ENCODE assay signal across 17 mouse cellular contexts in the genomic region with DNA sequence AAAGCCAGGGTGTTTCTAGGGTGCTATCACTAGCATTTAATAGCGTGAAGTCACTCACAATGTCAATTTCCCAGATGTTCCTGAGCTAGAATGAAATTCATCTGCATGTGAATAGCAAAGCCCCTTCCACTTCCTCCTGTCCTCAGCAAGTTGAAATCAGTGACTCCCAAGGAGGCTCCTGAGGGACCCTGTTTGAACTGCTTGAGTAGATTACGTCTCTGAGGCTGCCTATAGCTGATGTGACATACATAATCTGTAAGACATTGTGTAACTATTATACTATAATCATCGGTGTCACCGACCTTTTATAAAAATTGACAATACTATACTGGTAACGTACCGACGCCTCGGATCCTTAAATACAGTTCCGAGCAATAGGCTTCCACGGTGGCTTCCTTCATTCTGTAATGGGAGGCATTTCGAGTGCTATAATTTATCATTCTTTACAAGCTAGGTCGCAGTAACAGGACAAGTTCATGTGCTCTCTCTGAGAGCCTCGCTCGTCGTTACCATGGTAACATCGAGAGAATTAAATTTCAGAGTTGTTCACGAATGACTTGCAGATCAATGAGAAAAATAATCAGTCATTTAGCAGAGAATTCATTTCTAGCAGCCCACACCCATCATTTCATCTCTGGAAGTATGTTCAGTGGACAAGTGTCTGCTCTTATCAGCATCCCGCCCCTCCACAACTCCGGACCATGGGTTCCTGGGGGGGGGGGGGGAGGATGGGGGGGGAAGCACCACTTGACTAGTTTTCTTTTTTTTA. TPM values are rescaled to one million over a fixed set of nuclear protein-coding genes. Genes with fewer than 3 reads are reported as not detected.
DNase-seq lines count a peak whose midpoint lies in the region; ATAC-seq and TF ChIP-seq lines count a peak whose summit lies in the region.
"Had no signal": no experiment of that assay in that cellular context is flagged by ENCODE, and none has a peak within 500 bp of the region (broad histone marks: within the 10 kb centered on the region; RNA-seq: fewer than 3 reads in every experiment).

No protein-coding gene starts in this region.

- H3K9ac ChIP-seq in hindbrain, postnatal 0 days (replicated peaks; ENCODE audit: low read length), result no peak overlapping the region
- H3K9ac ChIP-seq: heart, embryonic 13.5 days; liver, embryonic 13.5 days; stomach, embryonic 15.5 days had no signal

- WGBS in hindbrain, postnatal 0 days, result 34% methylated on average over 19 of the region's 19 CpGs
- 77% methylated on average over 19 of the region's 19 CpGs for WGBS in limb, embryonic 10.5 days

- no peak overlapping the region for H3K4me2 ChIP-seq in hindbrain, postnatal 0 days (ENCODE audit: low read depth, low read length)
- H3K4me2 ChIP-seq: heart, embryonic 13.5 days; liver, embryonic 13.5 days; stomach, embryonic 15.5 days had no signal

- H3K9me3 ChIP-seq in hindbrain, postnatal 0 days (ENCODE audit: low read length), result no peaks in the 10 kb centered on the region
- H3K9me3 ChIP-seq in limb, embryonic 10.5 days (replicated peaks), result no peaks in the 10 kb centered on the region
- H3K9me3 ChIP-seq: heart, embryonic 13.5 days; liver, embryonic 13.5 days; stomach, embryonic 15.5 days had no signal

- H3K4me1 ChIP-seq in hindbrain, postnatal 0 days (ENCODE audit: insufficient read depth, low read length), result 0 out of 2 replicates have a peak, but pooled peaks cover 6% of the 10 kb centered on the region
- peaks cover 31% of the 10 kb centered on the region for H3K4me1 ChIP-seq in limb, embryonic 10.5 days
- H3K4me1 ChIP-seq: liver, embryonic 13.5 days had no signal

- no peak for TF ChIP-seq CTCF in hindbrain, postnatal 0 days (IDR thresholded peaks at IDR 0.05; ENCODE audit: low read depth)

- H3K4me3 ChIP-seq in hindbrain, postnatal 0 days (ENCODE audit: low read length), result no peak overlapping the region
- H3K4me3 ChIP-seq in limb, embryonic 10.5 days, result no peak overlapping the region
- H3K4me3 ChIP-seq: heart, embryonic 13.5 days; liver, embryonic 13.5 days; stomach, embryonic 15.5 days had no signal

- no peaks in the 10 kb centered on the region for H3K36me3 ChIP-seq in hindbrain, postnatal 0 days (ENCODE audit: insufficient read depth, low read length)
- peaks cover 8% of the 10 kb centered on the region; the same call in 1 of the 2 replicates for H3K36me3 ChIP-seq in limb, embryonic 10.5 days
- H3K36me3 ChIP-seq: heart, embryonic 13.5 days; liver, embryonic 13.5 days; stomach, embryonic 15.5 days had no signal

- H3K27ac ChIP-seq in hindbrain, postnatal 0 days, result peak overlapping the region; percentile 15; the same call in 1 of the 2 replicates
- no peak overlapping the region for H3K27ac ChIP-seq in limb, embryonic 10.5 days
- H3K27ac ChIP-seq: heart, embryonic 13.5 days; liver, embryonic 13.5 days had no signal

- no peaks in the 10 kb centered on the region for H3K27me3 ChIP-seq in hindbrain, postnatal 0 days (ENCODE audit: insufficient read depth, low read length)
- no peaks in the 10 kb centered on the region for H3K27me3 ChIP-seq in limb, embryonic 10.5 days (ENCODE audit: low read depth, poor library complexity, severe bottlenecking)
- H3K27me3 ChIP-seq: heart, embryonic 13.5 days; liver, embryonic 13.5 days; stomach, embryonic 15.5 days had no signal

- peak; percentile 53 for DNase-seq in embryo, embryonic 10.5 days (ENCODE audit: low spot score)
- DNase-seq in embryo, embryonic 10 days (ENCODE audit: low spot score), result no peak
- DNase-seq in retina, embryonic 14.5 days (ENCODE audit: low spot score), result peak; percentile 36
- DNase-seq in retina, postnatal 1 day, result no peak
- peak; percentile 72 for DNase-seq in hindbrain, postnatal 0 days (ENCODE audit: low spot score)
- no peak for DNase-seq in urinary bladder, postnatal 25 days (ENCODE audit: low spot score)
- no peak for DNase-seq in limb, embryonic 10.5 days (ENCODE audit: low spot score)
- no peak for DNase-seq in gastrocnemius, postnatal 10 days
- DNase-seq: cerebellum, postnatal 10 days; kidney, postnatal 25 days; left cerebral cortex, postnatal 4 days; liver, embryonic 13.5 days; thymus, postnatal 14 days had no signal

- ATAC-seq in hindbrain, postnatal 0 days, result peak; percentile 65
- ATAC-seq: lung, postnatal 0 days had no signal

RNA-seq across cellular contexts. Expression of a gene that starts 19.3 kb away (rescaled TPM):
- total RNA-seq in hindbrain, postnatal 0 days (2014; rRNA removed), result 0.11 TPM in 1 of 2 replicates, not detected in the other
- polyA plus RNA-seq in hindbrain, postnatal 0 days (2015; fragmentation: Nextera tagmentation; extraction: Ambion mirVana), result 0.05 TPM in 1 of 2 replicates, not detected in the other
- polyA plus RNA-seq in limb, embryonic 10.5 days (2016; fragmentation: Nextera tagmentation; extraction: Ambion mirVana), result 0.10 and 0.11 TPM in 2 replicates
- not detected for total RNA-seq in gastrocnemius, postnatal 10 days (2021)
- total RNA-seq: layer of hippocampus, postnatal 25 days; left cerebral cortex, postnatal 4 days had no signal
- polyA plus RNA-seq: heart, embryonic 13.5 days; lung, postnatal 0 days had no signal

RNA-seq across cellular contexts. Expression of a gene that starts 26.0 kb away (rescaled TPM):
- 1.6 and 2.4 TPM in 2 replicates for total RNA-seq in hindbrain, postnatal 0 days (2014; rRNA removed)
- polyA plus RNA-seq in hindbrain, postnatal 0 days (2015; fragmentation: Nextera tagmentation; extraction: Ambion mirVana), result 1.3 and 1.4 TPM in 2 replicates
- 0.97 and 1.1 TPM in 2 replicates for polyA plus RNA-seq in limb, embryonic 10.5 days (2016; fragmentation: Nextera tagmentation; extraction: Ambion mirVana)
- total RNA-seq in gastrocnemius, postnatal 10 days (2021), result not detected
- total RNA-seq: layer of hippocampus, postnatal 25 days had no signal

RNA-seq across cellular contexts. Expression of a gene that starts 30.5 kb away (rescaled TPM):
- total RNA-seq in hindbrain, postnatal 0 days (2014; rRNA removed), result 9.8 and 9.9 TPM in 2 replicates
- 33.2 and 36.2 TPM in 2 replicates for polyA plus RNA-seq in hindbrain, postnatal 0 days (2015; fragmentation: Nextera tagmentation; extraction: Ambion mirVana)
- polyA plus RNA-seq in limb, embryonic 10.5 days (2016; fragmentation: Nextera tagmentation; extraction: Ambion mirVana), result 25.5 and 33.4 TPM in 2 replicates
- total RNA-seq in gastrocnemius, postnatal 10 days (2021), result 1 to 10 TPM; 3.2 to 3.3 TPM

Comparison
In these comparisons a context has a peak if more than half of its experiments do, and no peak if none do; other contexts are left out.
1. DNase-seq: peak in embryo, embryonic 10.5 days (single experiment), retina, embryonic 14.5 days (single experiment) and hindbrain, postnatal 0 days (single experiment); none in embryo, embryonic 10 days (single experiment), retina, postnatal 1 day (single experiment), urinary bladder, postnatal 25 days (single experiment), limb, embryonic 10.5 days (single experiment) and gastrocnemius, postnatal 10 days (single experiment).